Mouse (Mus musculus) myocyte (in vitro differentiated cells): ENCODE data around the gene Mical3.

ENCODE experiments used
- CEBPB ChIP-seq: IDR thresholded peaks from 2 replicates; pipeline ENCODE4 v1.6.1; 2011; ENCODE audit warnings: mild to moderate bottlenecking, moderate library complexity; ENCODE audit not compliant: poor library complexity, insufficient read depth, severe bottlenecking
- MAX ChIP-seq: IDR thresholded peaks from one replicate; pipeline ENCODE4 v1.6.1; 2011; ENCODE audit warnings: low read depth, mild to moderate bottlenecking, control low read depth
- POLR2AphosphoS2 ChIP-seq: IDR thresholded peaks from one replicate; pipeline ENCODE4 v1.6.1; 2011; ENCODE audit warnings: low read depth, control low read depth; ENCODE audit not compliant: insufficient read length
- REST ChIP-seq: IDR thresholded peaks from one replicate; pipeline ENCODE4 v1.6.1; 2011; ENCODE audit warnings: mild to moderate bottlenecking, control low read depth, moderate library complexity; ENCODE audit not compliant: insufficient read depth, insufficient read length
- TCF12 ChIP-seq: IDR thresholded peaks from one replicate; pipeline ENCODE4 v1.6.1; 2011; ENCODE audit warnings: mild to moderate bottlenecking, control low read depth; ENCODE audit not compliant: poor library complexity, insufficient read depth, severe bottlenecking

- TF ChIP-seq CEBPB = no peak
- no peak for TF ChIP-seq REST
- no peak for TF ChIP-seq POLR2AphosphoS2
- TF ChIP-seq MAX = no peak
- no peak for TF ChIP-seq TCF12
These were observed 78.7 kb downstream of the Mical3 start for GRCm38 (mm10) chr6:121051972-121052629.
